Mouse (Mus musculus): ENCODE results near the gene Vmn1r126. TPM values are rescaled to one million over a fixed set of nuclear protein-coding genes. Genes with fewer than 3 reads are reported as not detected.
"Not testable (repeated sequence)": the region's sequence is repeated elsewhere in the genome, so short reads cannot be mapped to it uniquely, and the experiment has no call there.

The Vmn1r126 gene
- not detected for total RNA-seq (2021)
- long read RNA-seq, experiment 1, result 0 reads
- long read RNA-seq, experiment 2, result 0 reads

DNA sequence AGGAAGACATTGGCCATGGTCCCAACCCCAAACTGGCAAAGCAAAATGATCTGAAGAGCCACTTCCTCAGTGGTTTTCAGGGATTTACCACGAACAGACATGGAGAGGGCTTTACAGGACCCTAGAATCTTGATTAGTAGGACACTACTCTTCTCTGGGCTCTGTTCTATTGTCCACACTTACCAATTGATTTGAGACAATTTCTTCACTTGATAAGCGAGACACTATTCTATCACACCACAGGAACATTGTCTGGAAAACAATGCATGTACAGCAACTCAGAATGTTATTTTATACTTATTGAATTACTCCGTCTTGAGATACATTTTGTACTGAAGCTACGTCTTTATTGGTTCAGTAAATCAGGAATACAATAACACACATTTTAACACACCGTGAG, at the start of gene Vmn1r126:
Gene Vmn1r126, minus strand, starts transcription at position 101 of the 400 bp plus-strand sequence.
- not testable (repeated sequence) for DNase-seq

DNA sequence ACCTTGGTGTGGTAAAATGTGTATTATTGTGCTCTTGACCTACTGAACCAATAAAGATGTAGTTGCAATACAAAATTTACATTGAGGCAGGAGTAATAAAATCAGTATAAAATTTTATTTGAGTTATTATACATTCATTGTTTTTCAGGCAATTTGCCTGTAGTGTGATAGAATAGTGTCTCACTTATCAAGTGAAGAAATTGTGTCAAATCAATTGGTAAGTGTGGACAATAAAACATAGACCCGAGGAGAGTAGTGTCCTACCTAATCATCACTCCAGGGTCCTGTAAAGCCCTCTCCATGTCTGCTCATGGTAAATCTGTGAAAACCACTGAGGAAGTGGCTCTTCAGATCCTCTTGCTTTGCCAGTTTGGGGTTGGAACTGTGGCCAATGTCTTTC, 47.8 kb upstream of the Vmn1r126 start, which contains the start of gene Vmn1r128:
Gene Vmn1r128, plus strand, starts transcription at position 301 of the 400 bp plus-strand sequence.
- not testable (repeated sequence) for DNase-seq

DNA sequence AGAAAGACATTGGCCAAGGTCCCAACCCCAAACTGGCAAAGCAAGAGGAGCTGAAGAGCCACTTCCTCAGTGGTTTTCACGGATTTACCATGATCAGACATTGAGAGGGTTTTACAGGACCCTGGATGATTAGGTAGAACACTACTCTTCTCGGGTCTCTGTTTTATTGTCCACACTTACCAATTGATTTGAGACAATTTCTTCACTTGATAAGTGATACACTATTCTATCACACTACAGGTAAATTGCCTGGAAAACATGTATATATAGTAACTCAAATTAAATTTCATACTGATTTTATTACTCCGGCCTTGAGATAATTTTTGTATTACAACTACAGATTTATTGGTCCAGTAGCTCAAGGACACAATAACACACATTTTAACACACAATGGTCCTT, 18.5 kb upstream of the Vmn1r126 start, which contains the start of gene Vmn1r127:
Gene Vmn1r127, minus strand, starts transcription at position 101 of the 400 bp plus-strand sequence.
- not testable (repeated sequence) for DNase-seq

DNA sequence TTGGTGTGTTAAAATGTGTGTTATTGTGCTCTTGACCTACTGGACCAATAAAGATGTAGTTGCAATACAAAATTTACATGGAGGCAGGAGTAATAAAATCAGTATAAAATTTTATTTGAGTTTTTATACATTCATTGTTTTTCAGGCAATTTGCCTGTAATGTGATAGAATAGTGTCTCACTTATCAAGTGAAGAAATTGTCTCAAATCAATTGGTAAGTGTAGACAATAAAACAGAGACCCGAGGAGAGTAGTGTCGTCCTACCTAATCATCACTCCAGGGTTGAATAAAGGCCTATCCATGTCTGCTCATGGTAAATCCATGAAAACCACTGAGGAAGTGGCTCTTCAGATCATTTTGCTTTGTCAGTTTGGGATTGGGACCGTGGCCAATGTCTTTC, 29.4 kb downstream of the Vmn1r126 start, which contains the start of gene Vmn1r125:
Gene Vmn1r125, plus strand, starts transcription at position 301 of the 400 bp plus-strand sequence.
- not testable (repeated sequence) for DNase-seq

DNA sequence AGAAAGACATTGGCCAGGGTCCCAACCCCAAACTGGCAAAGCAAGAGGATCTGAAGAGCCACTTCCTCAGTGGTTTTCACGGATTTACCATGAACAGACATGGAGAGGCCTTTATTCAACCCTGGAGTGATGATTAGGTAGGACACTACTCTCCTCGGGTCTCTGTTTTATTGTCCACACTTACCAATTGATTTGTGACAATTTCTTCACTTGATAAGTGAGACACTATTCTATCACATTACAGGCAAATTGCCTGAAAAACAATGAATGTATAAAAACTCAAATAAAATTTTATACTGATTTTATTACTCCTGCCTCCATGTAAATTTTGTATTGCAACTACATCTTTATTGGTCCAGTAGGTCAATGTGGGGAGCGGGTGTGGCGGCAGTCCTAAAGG, 40.8 kb downstream of the Vmn1r126 start, which contains the start of gene Vmn1r124:
Gene Vmn1r124, minus strand, starts transcription at position 101 of the 400 bp plus-strand sequence.
- DNase-seq, result not testable (repeated sequence)

Other genes starting within 250 kb of the Vmn1r126 start
- not detected for gene Vmn1r120, start 247.7 kb downstream of the Vmn1r126 start, total RNA-seq (2021)
- gene Vmn1r121, start 203.0 kb downstream of the Vmn1r126 start, total RNA-seq (2021), result not detected
- gene Vmn1r122, start 167.3 kb downstream of the Vmn1r126 start, total RNA-seq (2021), result not detected
- gene Vmn1r123, start 139.3 kb downstream of the Vmn1r126 start, total RNA-seq (2021), result not detected
- not detected for gene Gm5157, start 111.0 kb downstream of the Vmn1r126 start, total RNA-seq (2021)
- not detected for gene Vmn1r124, start 40.9 kb downstream of the Vmn1r126 start, total RNA-seq (2021)
- gene Vmn1r125, start 29.3 kb downstream of the Vmn1r126 start, total RNA-seq (2021), result not detected
- gene Vmn1r127, start 18.4 kb upstream of the Vmn1r126 start, total RNA-seq (2021), result not detected
- not detected for gene Vmn1r128, start 47.9 kb upstream of the Vmn1r126 start, total RNA-seq (2021)
- gene Vmn1r129, start 59.8 kb upstream of the Vmn1r126 start, total RNA-seq (2021), result not detected
- gene Gm6882, start 131.3 kb upstream of the Vmn1r126 start, total RNA-seq (2021), result not detected
- gene Vmn1r130, start 210.3 kb upstream of the Vmn1r126 start, total RNA-seq (2021), result not detected
- not detected for gene Vmn1r131, start 244.6 kb upstream of the Vmn1r126 start, total RNA-seq (2021)